Mouse (Mus musculus): Measurements from ENCODE around the gene Gm11060. TPM values are rescaled to one million over a fixed set of nuclear protein-coding genes. Genes with fewer than 3 reads are reported as not detected.
A peak's percentile ranks its signal among the peaks of the same experiment; 100 is the strongest.

Gene Gm11060
- polyA plus RNA-seq, 1 experiment = not detected

- Histone ChIP-seq H3K27me3 (ENCODE audit: control insufficient read depth, insufficient read depth, low read length) (no peaks in the 10 kb centered on the region), H3K36me3 (ENCODE audit: control insufficient read depth, insufficient read depth, low read length) (no peaks in the 10 kb centered on the region), H3K27ac (ENCODE audit: control insufficient read depth, insufficient read depth, low read depth, low read length) (peak overlapping the region; percentile 29; the same call in 1 of the 2 replicates), H3K4me3 (ENCODE audit: control insufficient read depth, low read depth, low read length) (no peak overlapping the region), H3K4me1 (ENCODE audit: control insufficient read depth, insufficient read depth, low read length) (peaks cover 5% of the 10 kb centered on the region)
- TF ChIP-seq POLR2A (IDR thresholded peaks at IDR 0.05; ENCODE audit: control insufficient read depth, low read depth, low read length) (no peak), CTCF (IDR thresholded peaks at IDR 0.05; ENCODE audit: control insufficient read depth, insufficient read depth, insufficient replicate concordance, low read depth, low read length) (no peak)
Observed at GRCm38 (mm10) chr2:105114074-105114473, 22.3 kb downstream of the Gm11060 start.

GRCm38 (mm10) chr2:105117669-105118068 lies 25.9 kb downstream of the Gm11060 start:
- Histone ChIP-seq H3K36me3 (ENCODE audit: control insufficient read depth, insufficient read depth, low read length) (no peaks in the 10 kb centered on the region), H3K27ac (ENCODE audit: control insufficient read depth, insufficient read depth, low read depth, low read length) (no peak overlapping the region), H3K27me3 (ENCODE audit: control insufficient read depth, insufficient read depth, low read length) (no peaks in the 10 kb centered on the region), H3K4me3 (ENCODE audit: control insufficient read depth, low read depth, low read length) (no peak overlapping the region), H3K4me1 (ENCODE audit: control insufficient read depth, insufficient read depth, low read length) (peaks cover under 1% of the 10 kb centered on the region; the same call in 1 of the 2 replicates)
- no peak for TF ChIP-seq POLR2A (IDR thresholded peaks at IDR 0.05; ENCODE audit: control insufficient read depth, low read depth, low read length)
- no peak for TF ChIP-seq CTCF (IDR thresholded peaks at IDR 0.05; ENCODE audit: control insufficient read depth, insufficient read depth, insufficient replicate concordance, low read depth, low read length)

GRCm38 (mm10) chr2:105122216-105122615 lies 30.4 kb downstream of the Gm11060 start:
- H3K4me1 ChIP-seq (ENCODE audit: control insufficient read depth, insufficient read depth, low read length) = peaks cover 10% of the 10 kb centered on the region
- H3K4me3 ChIP-seq (ENCODE audit: control insufficient read depth, low read depth, low read length) = no peak overlapping the region
- H3K27me3 ChIP-seq (ENCODE audit: control insufficient read depth, insufficient read depth, low read length) = peaks cover 1% of the 10 kb centered on the region
- H3K27ac ChIP-seq (ENCODE audit: control insufficient read depth, insufficient read depth, low read depth, low read length) = no peak overlapping the region
- H3K36me3 ChIP-seq (ENCODE audit: control insufficient read depth, insufficient read depth, low read length) = no peaks in the 10 kb centered on the region
- TF ChIP-seq POLR2A (IDR thresholded peaks at IDR 0.05; ENCODE audit: control insufficient read depth, low read depth, low read length) = no peak
- no peak for TF ChIP-seq CTCF (IDR thresholded peaks at IDR 0.05; ENCODE audit: control insufficient read depth, insufficient read depth, insufficient replicate concordance, low read depth, low read length)

- TF ChIP-seq CTCF (IDR thresholded peaks at IDR 0.05; ENCODE audit: control insufficient read depth, insufficient read depth, insufficient replicate concordance, low read depth, low read length) = no peak
- TF ChIP-seq POLR2A (IDR thresholded peaks at IDR 0.05; ENCODE audit: control insufficient read depth, low read depth, low read length) = no peak
- Histone ChIP-seq H3K27ac (ENCODE audit: control insufficient read depth, insufficient read depth, low read depth, low read length) (peak overlapping the region; percentile 44), H3K36me3 (ENCODE audit: control insufficient read depth, insufficient read depth, low read length) (no peaks in the 10 kb centered on the region), H3K4me1 (ENCODE audit: control insufficient read depth, insufficient read depth, low read length) (peaks cover 14% of the 10 kb centered on the region), H3K27me3 (ENCODE audit: control insufficient read depth, insufficient read depth, low read length) (peaks cover 4% of the 10 kb centered on the region), H3K4me3 (ENCODE audit: control insufficient read depth, low read depth, low read length) (no peak overlapping the region; the same call in 1 of the 2 replicates)
Observed at GRCm38 (mm10) chr2:105122886-105123285, 31.1 kb downstream of the Gm11060 start.

- peaks cover 15% of the 10 kb centered on the region for H3K4me1 ChIP-seq (ENCODE audit: control insufficient read depth, insufficient read depth, low read length)
- peak overlapping the region; percentile 8 for H3K27ac ChIP-seq (ENCODE audit: control insufficient read depth, insufficient read depth, low read depth, low read length)
- no peak overlapping the region for H3K4me3 ChIP-seq (ENCODE audit: control insufficient read depth, low read depth, low read length)
- TF ChIP-seq POLR2A (IDR thresholded peaks at IDR 0.05; ENCODE audit: control insufficient read depth, low read depth, low read length) = no peak
- TF ChIP-seq CTCF (IDR thresholded peaks at IDR 0.05; ENCODE audit: control insufficient read depth, insufficient read depth, insufficient replicate concordance, low read depth, low read length) = no peak
- no peaks in the 10 kb centered on the region for H3K36me3 ChIP-seq (ENCODE audit: control insufficient read depth, insufficient read depth, low read length)
- H3K27me3 ChIP-seq (ENCODE audit: control insufficient read depth, insufficient read depth, low read length) = peaks cover 4% of the 10 kb centered on the region
Observed at GRCm38 (mm10) chr2:105123431-105123830, 31.6 kb downstream of the Gm11060 start.

GRCm38 (mm10) chr2:105123881-105124280 lies 32.1 kb downstream of the Gm11060 start:
- H3K36me3 ChIP-seq (ENCODE audit: control insufficient read depth, insufficient read depth, low read length) = no peaks in the 10 kb centered on the region
- peaks cover 15% of the 10 kb centered on the region for H3K4me1 ChIP-seq (ENCODE audit: control insufficient read depth, insufficient read depth, low read length)
- H3K4me3 ChIP-seq (ENCODE audit: control insufficient read depth, low read depth, low read length) = no peak overlapping the region
- TF ChIP-seq CTCF (IDR thresholded peaks at IDR 0.05; ENCODE audit: control insufficient read depth, insufficient read depth, insufficient replicate concordance, low read depth, low read length) (no peak), POLR2A (IDR thresholded peaks at IDR 0.05; ENCODE audit: control insufficient read depth, low read depth, low read length) (no peak)
- H3K27me3 ChIP-seq (ENCODE audit: control insufficient read depth, insufficient read depth, low read length) = peaks cover 4% of the 10 kb centered on the region
- peak overlapping the region; percentile 23 for H3K27ac ChIP-seq (ENCODE audit: control insufficient read depth, insufficient read depth, low read depth, low read length)

- Histone ChIP-seq H3K4me3 (ENCODE audit: control insufficient read depth, low read depth, low read length) (no peak overlapping the region), H3K36me3 (ENCODE audit: control insufficient read depth, insufficient read depth, low read length) (no peaks in the 10 kb centered on the region), H3K27me3 (ENCODE audit: control insufficient read depth, insufficient read depth, low read length) (peaks cover 4% of the 10 kb centered on the region), H3K4me1 (ENCODE audit: control insufficient read depth, insufficient read depth, low read length) (peaks cover 15% of the 10 kb centered on the region), H3K27ac (ENCODE audit: control insufficient read depth, insufficient read depth, low read depth, low read length) (peak overlapping the region; percentile 23; the same call in 1 of the 2 replicates)
- TF ChIP-seq CTCF (IDR thresholded peaks at IDR 0.05; ENCODE audit: control insufficient read depth, insufficient read depth, insufficient replicate concordance, low read depth, low read length) (no peak), POLR2A (IDR thresholded peaks at IDR 0.05; ENCODE audit: control insufficient read depth, low read depth, low read length) (no peak)
Observed at GRCm38 (mm10) chr2:105124391-105124790, 32.6 kb downstream of the Gm11060 start.
